Mouse (Mus musculus) heart, embryonic 15.5 days (tissue): ENCODE measurements around the gene Apbb2. TPM values are rescaled to one million over a fixed set of nuclear protein-coding genes. Genes with fewer than 3 reads are reported as not detected.

Experiments
- ATAC-seq: fragments of 200-750 bp; cut with Nextera tagmentation; replicated peaks from 2 replicates; pipeline ENCODE4 v1.8.0; 2017; ENCODE audit warnings: low read depth, moderate TSS enrichment; ENCODE audit not compliant: insufficient number of reproducible peaks, insufficient read depth, low FRiP score
- H3K27ac ChIP-seq: fragments of 300-500 bp; sonication (generic); 2 replicates; pipeline ENCODE4 v1.5.1; 2015; ENCODE audit warnings: mild to moderate bottlenecking, inconsistent platforms
- H3K27me3 ChIP-seq: fragments of 300-500 bp; sonication (generic); 2 replicates; pipeline ENCODE4 v1.6.1; 2015; ENCODE audit warnings: inconsistent platforms
- H3K36me3 ChIP-seq: fragments of 300-500 bp; sonication (generic); 2 replicates; pipeline ENCODE4 v1.6.1; 2015; ENCODE audit warnings: mild to moderate bottlenecking, inconsistent platforms
- H3K4me1 ChIP-seq: fragments of 300-500 bp; sonication (generic); replicated peaks from 2 replicates; pipeline ENCODE4 v1.6.1; 2015; ENCODE audit warnings: inconsistent platforms
- H3K4me2 ChIP-seq: fragments of 300-500 bp; sonication (generic); 2 replicates; pipeline ENCODE4 v1.6.1; 2015; ENCODE audit warnings: inconsistent platforms, mild to moderate bottlenecking, moderate library complexity
- H3K4me3 ChIP-seq: fragments of 300-500 bp; sonication (generic); 2 replicates; pipeline ENCODE4 v1.5.1; 2015; ENCODE audit warnings: mild to moderate bottlenecking, inconsistent platforms
- H3K9ac ChIP-seq: fragments of 300-500 bp; sonication (generic); 2 replicates; pipeline ENCODE4 v1.6.1; 2015; ENCODE audit warnings: mild to moderate bottlenecking, inconsistent platforms
- H3K9me3 ChIP-seq: fragments of 300-500 bp; sonication (generic); replicated peaks from 2 replicates; pipeline ENCODE4 v1.6.1; 2016; ENCODE audit warnings: inconsistent platforms
- WGBS: fragments of 180-500 bp; shearing (Covaris S2); methylation state at CpG from one replicate; pipeline ENCODE4 v1.1.7; 2015; ENCODE audit warnings: mixed read lengths; 5-methylcytosine and 5-hydroxymethylcytosine counted together
- polyA plus RNA-seq: library from polyadenylated mRNA; unstranded; fragments of >200 nt; fragmentation: Nextera tagmentation; extraction: Ambion mirVana; gene quantifications from 2 replicates; pipeline ENCODE4 v1.2.1, GENCODE M21; 2015

The Apbb2 gene
- polyA plus RNA-seq, 1 experiment from 2014 or later = 32.6 TPM

GRCm38 (mm10) chr5:66516311-66516710, 102.3 kb downstream of the Apbb2 start:
- no peak overlapping the region for H3K4me2 ChIP-seq
- no peaks in the 10 kb centered on the region for H3K9me3 ChIP-seq
- H3K4me3 ChIP-seq = no peak overlapping the region
- WGBS = 87% methylated on average over 8 of the region's 8 CpGs
- H3K9ac ChIP-seq = no peak overlapping the region
- no peaks in the 10 kb centered on the region for H3K27me3 ChIP-seq
- H3K4me1 ChIP-seq = peaks cover 6% of the 10 kb centered on the region; the same call in 1 of the 2 replicates
- ATAC-seq = no peak
- no peaks in the 10 kb centered on the region for H3K36me3 ChIP-seq
- H3K27ac ChIP-seq = no peak overlapping the region

- peaks cover 6% of the 10 kb centered on the region; the same call in 1 of the 2 replicates for H3K4me1 ChIP-seq
- H3K27me3 ChIP-seq = no peaks in the 10 kb centered on the region
- no peaks in the 10 kb centered on the region for H3K9me3 ChIP-seq
- ATAC-seq = no peak
- H3K4me2 ChIP-seq = no peak overlapping the region
- no peak overlapping the region for H3K4me3 ChIP-seq
- H3K36me3 ChIP-seq = no peaks in the 10 kb centered on the region
- WGBS = 76% methylated on average over 10 of the region's 10 CpGs
- no peak overlapping the region for H3K9ac ChIP-seq
- no peak overlapping the region for H3K27ac ChIP-seq
Observed at GRCm38 (mm10) chr5:66515271-66515670, 103.3 kb downstream of the Apbb2 start.

GRCm38 (mm10) chr5:66514659-66515058, 103.9 kb downstream of the Apbb2 start:
- no peaks in the 10 kb centered on the region for H3K27me3 ChIP-seq
- H3K9ac ChIP-seq = no peak overlapping the region
- no peak overlapping the region for H3K27ac ChIP-seq
- H3K4me3 ChIP-seq = no peak overlapping the region
- no peaks in the 10 kb centered on the region for H3K9me3 ChIP-seq
- 87% methylated on average over 6 of the region's 6 CpGs for WGBS
- H3K4me1 ChIP-seq = peaks cover 6% of the 10 kb centered on the region; the same call in 1 of the 2 replicates
- H3K4me2 ChIP-seq = no peak overlapping the region
- H3K36me3 ChIP-seq = no peaks in the 10 kb centered on the region
- ATAC-seq = no peak

- no peak overlapping the region for H3K27ac ChIP-seq
- H3K9ac ChIP-seq = no peak overlapping the region
- H3K36me3 ChIP-seq = no peaks in the 10 kb centered on the region
- H3K4me3 ChIP-seq = no peak overlapping the region
- no peak overlapping the region for H3K4me2 ChIP-seq
- H3K9me3 ChIP-seq = no peaks in the 10 kb centered on the region
- no peaks in the 10 kb centered on the region for H3K27me3 ChIP-seq
- peaks cover 4% of the 10 kb centered on the region; the same call in 1 of the 2 replicates for H3K4me1 ChIP-seq
- no peak for ATAC-seq
Observed at GRCm38 (mm10) chr5:66513412-66513811, 105.2 kb downstream of the Apbb2 start.

- 94% methylated on average over 7 of the region's 7 CpGs for WGBS
- Histone ChIP-seq H3K4me1 (no peaks in the 10 kb centered on the region), H3K27ac (no peak overlapping the region), H3K27me3 (no peaks in the 10 kb centered on the region), H3K4me2 (no peak overlapping the region), H3K9ac (no peak overlapping the region), H3K4me3 (no peak overlapping the region), H3K9me3 (no peaks in the 10 kb centered on the region), H3K36me3 (no peaks in the 10 kb centered on the region)
- no peak for ATAC-seq
Observed at GRCm38 (mm10) chr5:66512519-66512918, 106.1 kb downstream of the Apbb2 start.

- Histone ChIP-seq H3K4me2 (no peak overlapping the region), H3K36me3 (no peaks in the 10 kb centered on the region), H3K4me3 (no peak overlapping the region), H3K27ac (no peak overlapping the region), H3K9ac (no peak overlapping the region), H3K4me1 (no peaks in the 10 kb centered on the region), H3K9me3 (no peaks in the 10 kb centered on the region), H3K27me3 (no peaks in the 10 kb centered on the region)
- ATAC-seq = 0 out of 2 replicates have a peak, but pooled peaks have one; percentile 43
- 47% methylated on average over 7 of the region's 7 CpGs for WGBS
Observed at GRCm38 (mm10) chr5:66510716-66511115, 107.9 kb downstream of the Apbb2 start.

- Histone ChIP-seq H3K27ac (no peak overlapping the region), H3K36me3 (no peaks in the 10 kb centered on the region), H3K4me3 (no peak overlapping the region), H3K4me2 (no peak overlapping the region), H3K9me3 (no peaks in the 10 kb centered on the region), H3K4me1 (peaks cover 9% of the 10 kb centered on the region), H3K9ac (no peak overlapping the region), H3K27me3 (no peaks in the 10 kb centered on the region)
- 65% methylated on average over 5 of the region's 5 CpGs for WGBS
- no peak for ATAC-seq
Observed at GRCm38 (mm10) chr5:66509151-66509550, 109.4 kb downstream of the Apbb2 start.

GRCm38 (mm10) chr5:66505578-66505977, 113.0 kb downstream of the Apbb2 start:
- Histone ChIP-seq H3K4me2 (no peak overlapping the region), H3K9ac (no peak overlapping the region), H3K4me3 (no peak overlapping the region), H3K4me1 (peaks cover 18% of the 10 kb centered on the region), H3K27ac (no peak overlapping the region), H3K9me3 (no peaks in the 10 kb centered on the region), H3K36me3 (no peaks in the 10 kb centered on the region), H3K27me3 (no peaks in the 10 kb centered on the region)
- no peak for ATAC-seq
- 76% methylated on average over 3 of the region's 3 CpGs for WGBS

GRCm38 (mm10) chr5:66505071-66505470, 113.5 kb downstream of the Apbb2 start:
- ATAC-seq = no peak
- Histone ChIP-seq H3K9ac (no peak overlapping the region), H3K9me3 (no peaks in the 10 kb centered on the region), H3K36me3 (no peaks in the 10 kb centered on the region), H3K4me3 (no peak overlapping the region), H3K4me1 (peaks cover 18% of the 10 kb centered on the region), H3K27me3 (no peaks in the 10 kb centered on the region), H3K27ac (no peak overlapping the region), H3K4me2 (no peak overlapping the region)
- 59% methylated on average over 1 of the region's 1 CpGs for WGBS

GRCm38 (mm10) chr5:66504434-66504747, 114.2 kb downstream of the Apbb2 start:
- Histone ChIP-seq H3K27me3 (no peaks in the 10 kb centered on the region), H3K9me3 (no peaks in the 10 kb centered on the region), H3K27ac (peak overlapping the region; percentile 68), H3K36me3 (no peaks in the 10 kb centered on the region), H3K4me3 (no peak overlapping the region), H3K4me2 (peak overlapping the region; percentile 23), H3K4me1 (peaks cover 18% of the 10 kb centered on the region), H3K9ac (no peak overlapping the region)
- WGBS = 20% methylated on average over 6 of the region's 6 CpGs
- ATAC-seq = no peak

GRCm38 (mm10) chr5:66503557-66504433, 114.8 kb downstream of the Apbb2 start:
- no peaks in the 10 kb centered on the region for H3K27me3 ChIP-seq
- peak overlapping the region; percentile 68 for H3K27ac ChIP-seq
- H3K4me1 ChIP-seq = peaks cover 18% of the 10 kb centered on the region
- peak; percentile 72 for ATAC-seq
- H3K4me2 ChIP-seq = peak overlapping the region; percentile 23
- H3K4me3 ChIP-seq = no peak overlapping the region
- no peaks in the 10 kb centered on the region for H3K36me3 ChIP-seq
- H3K9ac ChIP-seq = no peak overlapping the region
- no peaks in the 10 kb centered on the region for H3K9me3 ChIP-seq
- 34% methylated on average over 17 of the region's 17 CpGs for WGBS

- H3K9me3 ChIP-seq = no peaks in the 10 kb centered on the region
- H3K27ac ChIP-seq = no peak overlapping the region
- no peak overlapping the region for H3K4me3 ChIP-seq
- H3K4me2 ChIP-seq = no peak overlapping the region
- ATAC-seq = no peak
- no peaks in the 10 kb centered on the region for H3K27me3 ChIP-seq
- H3K9ac ChIP-seq = no peak overlapping the region
- 95% methylated on average over 1 of the region's 1 CpGs for WGBS
- no peaks in the 10 kb centered on the region for H3K36me3 ChIP-seq
- peaks cover 18% of the 10 kb centered on the region for H3K4me1 ChIP-seq
Observed at GRCm38 (mm10) chr5:66503033-66503432, 115.6 kb downstream of the Apbb2 start.
